Mouse (Mus musculus) ZHBTc4 (cell line): ENCODE data around the gene Themis.
A peak's percentile ranks its signal among the peaks of the same experiment; 100 is the strongest.

Source experiments
- DNase-seq: peaks from one replicate; pipeline ENCODE4 v3.0.0-alpha.2; 2011; ENCODE audit warnings: low read depth, low spot score

The Themis gene

GRCm38 (mm10) chr10:28668261-28668660 is at the start of gene Themis:
TSS of gene Themis (plus strand) at chr10:28668360.
- peak; percentile 28 for DNase-seq

DNA sequence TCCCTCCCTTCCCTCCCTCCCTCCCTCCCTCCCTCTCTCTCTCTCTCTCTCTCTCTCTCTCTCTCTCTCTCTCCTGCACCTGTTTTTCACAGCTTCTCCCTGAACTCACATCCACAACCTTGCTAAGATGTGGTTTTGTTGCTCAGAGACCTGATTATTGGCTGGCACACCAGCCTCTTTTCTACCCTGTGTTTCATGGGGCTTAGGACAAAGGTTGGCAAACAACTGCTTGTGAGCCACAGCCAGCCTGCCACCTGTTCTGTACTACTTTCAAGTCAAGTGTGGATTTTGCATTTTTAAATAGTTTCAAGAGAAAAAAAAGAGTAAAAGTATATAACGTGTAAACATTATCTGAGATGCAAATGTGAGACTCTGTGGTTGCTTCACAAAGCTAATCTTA is 48.7 kb upstream of the Themis start:
- DNase-seq, result no peak

DNA sequence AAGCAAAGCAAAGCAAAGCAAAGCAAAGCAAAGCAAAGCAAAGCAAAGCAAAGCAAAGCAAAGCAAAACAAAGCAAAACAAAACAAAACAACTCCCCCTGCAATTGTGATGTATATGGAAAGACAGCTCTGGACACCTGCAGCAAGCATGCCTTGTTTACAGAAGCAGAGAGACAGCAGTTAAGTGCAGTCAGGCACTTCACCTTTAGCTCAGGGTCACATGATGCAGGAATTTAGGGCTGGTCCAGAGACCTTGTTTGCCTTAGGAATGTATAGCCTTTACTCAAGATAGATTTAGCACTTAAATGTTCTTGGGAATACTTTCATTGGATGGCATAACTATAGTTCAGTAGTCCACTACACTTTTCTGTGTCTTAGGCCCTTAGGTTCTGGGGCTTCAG is 32.1 kb upstream of the Themis start:
- DNase-seq, result peak; percentile 93

DNA sequence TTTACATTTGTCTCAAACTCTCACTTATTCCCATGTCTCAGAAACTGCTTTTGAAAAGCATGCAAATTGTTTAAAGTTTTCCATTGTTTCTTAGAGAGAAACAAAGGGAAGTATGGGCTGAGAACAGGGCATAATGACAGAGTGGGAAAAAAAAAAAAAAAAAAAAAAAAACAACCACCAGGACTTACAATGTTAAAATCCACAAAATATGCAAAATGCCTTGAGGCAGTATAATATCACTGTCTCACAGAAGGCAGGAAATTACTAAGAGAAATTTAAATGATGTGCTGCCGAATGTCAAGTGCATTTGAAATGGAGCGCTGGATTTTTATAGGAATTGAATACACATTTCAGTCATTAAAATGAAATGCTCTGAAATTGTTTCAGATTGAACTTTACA is 26.3 kb upstream of the Themis start:
- no peak for DNase-seq

DNA sequence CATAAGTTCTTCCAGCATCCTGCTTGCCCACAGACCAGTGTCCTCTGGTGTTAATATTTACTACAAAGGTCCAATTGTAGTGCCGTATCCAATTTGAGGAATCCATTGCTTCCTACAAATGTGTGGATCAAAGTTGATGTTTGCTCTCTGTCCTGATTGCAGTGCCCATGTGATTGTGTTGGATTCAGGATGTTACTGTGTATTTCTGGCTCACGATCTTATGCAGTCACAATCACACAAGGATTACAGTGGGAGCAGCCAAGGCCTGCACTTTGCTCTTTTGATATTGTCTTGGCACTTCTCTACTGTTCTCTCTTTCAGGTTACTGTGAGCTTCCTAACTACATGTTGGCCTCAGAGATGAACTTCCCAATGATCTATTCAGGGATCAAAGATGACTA is 20.3 kb upstream of the Themis start:
- no peak for DNase-seq

- no peak for DNase-seq
These were observed 18.9 kb upstream of the Themis start for GRCm38 (mm10) chr10:28649109-28649899.

DNA sequence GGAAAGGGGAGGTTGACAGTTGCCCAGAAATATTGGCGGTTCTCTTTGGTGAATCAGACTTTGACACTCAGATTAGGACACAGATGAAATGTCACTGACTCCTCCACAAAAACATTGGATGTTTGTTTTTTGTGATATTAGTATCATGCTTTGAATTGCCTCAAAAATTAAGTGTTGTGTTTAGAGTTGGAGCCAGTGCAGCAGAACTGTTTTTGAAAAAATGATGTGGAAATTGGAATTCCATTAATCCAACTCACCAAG is 18.3 kb upstream of the Themis start:
- no peak for DNase-seq

DNA sequence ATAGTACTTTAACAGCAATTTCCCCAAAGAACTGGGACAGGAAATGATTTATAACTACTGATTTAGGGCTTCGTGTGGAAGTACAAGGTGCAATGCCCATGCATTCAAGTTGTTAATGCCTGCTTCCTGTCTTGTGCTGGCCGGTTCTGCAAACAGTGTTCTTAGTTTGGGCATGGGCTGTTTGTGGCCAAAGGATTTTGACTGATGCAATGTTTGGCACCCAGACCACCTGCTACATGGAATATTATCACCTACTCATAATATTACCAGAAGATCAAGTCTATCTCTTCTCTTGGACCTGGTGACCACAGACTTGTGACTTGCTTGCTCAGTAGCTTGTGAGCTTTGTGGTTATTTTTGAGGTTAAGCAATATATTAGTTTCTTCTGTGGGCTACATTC is 16.2 kb upstream of the Themis start:
- DNase-seq, result no peak

- DNase-seq, result no peak
These were observed 13.4 kb upstream of the Themis start for GRCm38 (mm10) chr10:28654733-28655132.

DNA sequence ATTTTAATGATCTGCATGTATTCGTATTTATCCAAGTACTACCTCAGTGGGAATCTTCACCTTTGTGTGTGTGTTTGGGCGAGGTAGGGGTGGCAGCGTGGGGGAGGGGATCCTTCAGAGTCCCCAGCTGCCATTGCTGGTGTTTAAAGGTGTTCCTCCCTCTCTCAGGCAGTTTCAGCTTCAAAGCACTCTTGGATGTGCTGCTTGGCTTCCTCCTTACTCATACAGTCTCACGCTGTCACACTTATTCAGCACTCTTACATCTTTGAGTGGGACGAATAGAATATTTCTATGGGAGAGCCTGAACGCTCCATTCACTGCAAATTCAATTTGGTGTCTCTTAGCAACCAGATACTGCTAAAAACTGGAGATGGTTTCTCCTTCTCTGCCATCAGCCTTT is 3.0 kb upstream of the Themis start:
- no peak for DNase-seq

GRCm38 (mm10) chr10:28673931-28674330 is 5.8 kb downstream of the Themis start:
- no peak for DNase-seq

DNA sequence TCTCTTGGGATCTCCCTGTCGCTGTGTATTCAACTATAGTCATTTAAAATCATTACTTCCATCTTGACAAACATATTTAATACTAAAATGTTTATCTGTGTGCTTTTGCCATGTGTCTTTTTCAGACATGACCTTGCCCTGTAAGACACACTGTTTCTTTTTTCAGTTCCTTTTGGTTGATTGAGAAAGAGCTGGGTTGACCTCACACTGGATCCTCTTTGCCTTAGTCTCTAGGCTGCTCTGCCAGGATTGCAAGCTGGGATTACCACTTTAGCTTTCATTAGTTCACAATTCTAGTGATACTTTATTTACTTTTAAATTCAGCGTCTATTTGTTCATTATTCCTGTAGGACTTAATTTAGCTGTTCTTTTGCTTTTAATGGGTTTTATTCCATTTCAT is 7.2 kb downstream of the Themis start:
- DNase-seq, result no peak

GRCm38 (mm10) chr10:28694981-28695380 is 26.8 kb downstream of the Themis start:
- no peak for DNase-seq

GRCm38 (mm10) chr10:28696032-28696431 is 27.9 kb downstream of the Themis start:
- DNase-seq, result no peak

DNA sequence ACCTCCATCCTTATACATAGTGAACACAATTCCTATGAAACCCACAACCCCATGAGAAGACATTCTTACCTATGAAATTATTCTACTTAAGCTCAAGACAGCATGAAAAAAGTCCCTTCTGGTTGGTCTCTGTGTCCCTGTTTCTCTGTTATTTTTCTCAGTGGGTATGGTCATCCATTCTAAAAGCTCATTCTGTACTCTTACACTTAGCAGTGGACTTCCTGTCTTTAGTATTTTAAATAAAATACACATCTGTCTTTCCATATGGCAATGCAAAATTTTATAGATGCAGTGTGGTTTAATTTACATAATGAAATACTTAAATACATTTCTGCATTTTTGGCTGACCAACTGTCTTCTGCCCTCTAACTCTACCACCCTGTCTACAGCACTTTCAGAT is 30.0 kb downstream of the Themis start:
- DNase-seq, result no peak

DNA sequence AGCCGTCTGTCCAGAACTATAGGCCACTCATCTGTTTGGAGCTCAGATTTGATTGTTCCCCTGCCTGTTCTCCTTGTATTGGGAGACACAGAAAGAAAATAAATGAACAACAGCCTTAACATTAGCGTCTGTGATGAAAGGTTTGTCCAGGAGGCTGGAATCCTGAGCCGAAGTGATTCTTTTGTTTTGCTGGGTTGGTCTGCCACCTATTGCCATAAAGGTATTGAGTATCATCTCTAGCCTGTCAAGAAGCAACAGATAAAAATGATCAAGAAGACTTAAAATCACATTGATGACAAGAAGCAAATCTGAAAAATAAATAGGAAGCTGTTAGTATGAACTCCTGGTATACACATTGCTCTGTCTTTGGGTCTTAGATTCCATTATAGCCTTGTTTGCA is 53.7 kb downstream of the Themis start:
- no peak for DNase-seq

DNA sequence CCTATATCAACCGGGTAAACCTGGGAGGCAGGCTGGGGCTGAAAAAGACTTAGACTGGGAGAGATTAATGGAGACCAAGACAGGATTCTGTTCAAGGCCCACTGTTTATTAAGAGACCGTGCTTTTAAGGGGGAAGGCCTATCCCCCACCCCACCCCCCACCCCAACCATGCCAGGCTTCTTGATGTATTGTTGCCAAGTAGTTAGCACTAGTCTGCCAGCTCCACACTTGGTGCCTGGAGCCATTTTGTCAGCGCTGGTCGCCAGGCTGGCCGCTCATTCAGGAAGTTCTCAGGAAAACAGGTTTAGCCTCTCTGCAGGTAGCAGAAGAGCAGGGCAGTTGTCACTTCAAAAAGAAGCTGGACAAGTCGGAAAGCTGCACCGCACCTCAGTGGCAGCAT is 55.1 kb downstream of the Themis start:
- no peak for DNase-seq

GRCm38 (mm10) chr10:28730122-28730521 is 62.0 kb downstream of the Themis start:
- DNase-seq, result peak; percentile 67

- DNase-seq, result no peak
These were observed 69.8 kb downstream of the Themis start for GRCm38 (mm10) chr10:28737953-28738352.

DNA sequence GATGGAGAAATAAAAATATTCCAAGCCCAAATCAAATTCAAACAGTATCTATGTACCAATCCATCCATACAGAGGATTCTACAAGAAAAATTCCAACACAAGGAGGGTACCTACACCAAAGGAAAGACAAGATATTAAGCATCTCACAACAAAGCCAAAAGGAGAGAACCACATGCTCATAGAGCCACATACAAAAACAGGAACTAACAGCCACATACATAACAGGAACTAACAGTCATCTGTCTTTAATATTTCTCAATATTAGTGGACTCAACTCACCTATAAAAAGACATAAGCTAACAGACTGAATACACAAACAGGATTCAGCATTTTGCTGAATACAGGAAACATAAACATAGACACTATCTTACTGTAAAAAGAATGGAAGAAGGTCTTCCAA is 78.3 kb downstream of the Themis start:
- no peak for DNase-seq

GRCm38 (mm10) chr10:28753321-28753720 is 85.2 kb downstream of the Themis start:
- DNase-seq, result no peak

DNA sequence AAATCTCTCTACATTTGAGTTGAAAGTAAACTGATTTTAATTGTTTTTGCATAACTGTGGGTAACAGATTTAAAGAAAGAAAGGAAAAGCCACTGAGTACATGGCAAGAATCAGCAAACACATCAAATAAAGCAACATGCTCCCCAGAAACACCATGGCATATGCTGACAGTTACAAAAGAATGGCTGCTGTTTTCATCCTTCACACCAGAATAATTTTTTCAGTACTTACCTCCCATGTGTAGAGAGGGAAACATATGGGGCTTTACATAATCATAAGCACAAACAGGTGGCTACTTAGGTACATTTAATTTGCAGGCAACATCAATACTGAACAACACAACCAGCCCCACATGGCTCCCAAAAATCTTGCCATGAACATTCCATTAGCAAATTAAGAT is 86.8 kb downstream of the Themis start:
- no peak for DNase-seq

- no peak for DNase-seq
These were observed 108.7 kb downstream of the Themis start for GRCm38 (mm10) chr10:28776777-28777402.

GRCm38 (mm10) chr10:28799469-28799868 is 131.3 kb downstream of the Themis start:
- DNase-seq, result no peak
